Mouse (Mus musculus): Measurements from ENCODE around the gene Osbpl5. TPM values are rescaled to one million over a fixed set of nuclear protein-coding genes. Genes with fewer than 3 reads are reported as not detected.
A peak's percentile ranks its signal among the peaks of the same experiment; 100 is the strongest.
"Not testable (repeated sequence)": the region's sequence is repeated elsewhere in the genome, so short reads cannot be mapped to it uniquely, and the experiment has no call there.

Gene Osbpl5
- polyA plus RNA-seq, 1 experiment from 2014 or later = 63.2 TPM

GRCm38 (mm10) chr7:143666427-143667311 is 90.1 kb downstream of the Osbpl5 start:
- H3K36me3 ChIP-seq = no peaks in the 10 kb centered on the region
- no peak overlapping the region for H3K9ac ChIP-seq
- ATAC-seq (ENCODE audit: insufficient number of reproducible peaks, low FRiP score, low TSS enrichment, low read depth) = no peak
- H3K27ac ChIP-seq = no peak overlapping the region
- no peak overlapping the region for H3K4me2 ChIP-seq
- H3K27me3 ChIP-seq = no peaks in the 10 kb centered on the region
- no peaks in the 10 kb centered on the region for H3K4me1 ChIP-seq
- no peaks in the 10 kb centered on the region for H3K9me3 ChIP-seq
- no peak overlapping the region for H3K4me3 ChIP-seq

DNA sequence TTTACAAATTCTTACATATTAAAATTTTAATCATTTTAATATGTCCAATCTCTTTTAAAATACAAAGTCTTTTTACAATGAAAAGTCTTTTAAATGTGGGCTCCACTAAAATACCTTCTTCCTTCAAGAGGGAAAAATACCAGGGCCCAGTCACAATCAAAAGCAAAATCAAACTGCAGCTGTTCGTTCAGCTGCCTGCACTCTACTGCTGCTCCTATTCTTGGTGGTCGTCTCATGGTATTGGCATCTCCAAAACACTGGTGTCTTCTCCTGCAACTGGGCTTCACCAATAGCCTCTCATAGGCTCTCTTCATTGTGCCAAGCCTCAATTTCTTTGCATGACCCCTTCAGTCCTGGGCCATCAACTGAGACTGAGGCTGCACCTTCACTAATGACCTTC is 93.3 kb downstream of the Osbpl5 start:
- Histone ChIP-seq H3K4me3 (no peak overlapping the region), H3K9me3 (no peaks in the 10 kb centered on the region), H3K9ac (no peak overlapping the region), H3K4me2 (no peak overlapping the region), H3K27me3 (no peaks in the 10 kb centered on the region), H3K36me3 (no peaks in the 10 kb centered on the region), H3K27ac (no peak overlapping the region), H3K4me1 (no peaks in the 10 kb centered on the region)
- ATAC-seq (ENCODE audit: insufficient number of reproducible peaks, low FRiP score, low TSS enrichment, low read depth) = no peak
- 70% methylated on average over 2 of the region's 2 CpGs for WGBS

DNA sequence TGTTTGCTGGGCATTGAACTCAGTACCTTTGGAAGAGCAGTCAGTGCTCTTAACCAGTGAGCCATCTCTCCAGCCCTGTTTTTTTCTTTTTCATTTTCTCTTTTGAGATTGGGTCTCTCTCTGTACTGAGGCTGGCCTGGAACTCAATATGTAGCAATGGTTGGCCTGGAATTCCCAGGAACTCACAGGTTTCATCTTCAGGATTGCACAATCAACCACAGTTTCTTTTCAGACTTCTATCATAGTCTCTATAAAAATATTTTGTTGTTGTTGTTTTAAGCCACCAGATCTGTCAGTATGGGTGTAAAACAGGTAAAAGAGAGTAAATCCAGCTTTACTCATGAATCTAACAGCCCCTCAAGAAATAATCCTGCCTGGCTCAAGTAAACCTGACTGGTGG is 96.0 kb downstream of the Osbpl5 start:
- Histone ChIP-seq H3K4me3 (no peak overlapping the region), H3K36me3 (no peaks in the 10 kb centered on the region), H3K4me2 (no peak overlapping the region), H3K9ac (no peak overlapping the region), H3K9me3 (no peaks in the 10 kb centered on the region), H3K4me1 (no peaks in the 10 kb centered on the region), H3K27me3 (no peaks in the 10 kb centered on the region), H3K27ac (no peak overlapping the region)
- ATAC-seq (ENCODE audit: insufficient number of reproducible peaks, low FRiP score, low TSS enrichment, low read depth) = no peak

DNA sequence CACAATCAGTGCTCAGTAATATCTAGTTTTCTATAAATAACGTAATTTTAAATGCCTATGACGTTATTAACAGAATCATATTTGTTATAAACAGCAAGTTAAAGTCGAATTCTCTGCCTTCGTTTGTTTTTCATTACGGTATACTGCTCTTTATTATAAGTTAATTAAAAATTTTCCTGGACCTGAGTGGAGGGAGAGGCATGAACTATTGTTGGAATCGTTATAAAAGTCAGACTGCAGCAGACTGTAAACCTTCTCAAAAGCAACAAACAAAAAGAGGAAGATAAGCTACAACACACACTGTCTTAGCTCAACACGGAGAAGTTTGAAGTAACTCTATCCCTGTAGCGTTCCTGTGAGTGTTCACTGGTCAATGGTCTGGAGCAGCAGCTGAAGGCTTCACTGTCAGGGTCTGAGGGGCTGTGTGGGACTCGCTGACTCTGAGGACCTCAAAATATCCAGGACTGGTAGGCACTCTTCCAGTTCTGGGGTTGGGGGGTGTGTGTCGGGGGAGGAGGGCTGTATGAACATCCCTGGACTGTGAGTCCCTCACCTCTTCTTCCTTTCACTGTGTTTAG is 106.9 kb downstream of the Osbpl5 start:
- 54% methylated on average over 10 of the region's 10 CpGs for WGBS
- not testable (repeated sequence) for H3K9me3 ChIP-seq; H3K4me1 ChIP-seq; H3K9ac ChIP-seq; H3K27me3 ChIP-seq; ATAC-seq (ENCODE audit: insufficient number of reproducible peaks, low FRiP score, low TSS enrichment, low read depth); H3K27ac ChIP-seq; H3K36me3 ChIP-seq
- H3K4me3 ChIP-seq = peak overlapping the region; percentile 64
- H3K4me2 ChIP-seq = peak overlapping the region; percentile 91; the same call in 1 of the 2 replicates

GRCm38 (mm10) chr7:143649034-143649768 is 107.6 kb downstream of the Osbpl5 start, which contains the start of gene Tnfrsf22:
Tnfrsf22 (minus strand) TSS chr7:143649661.
- Histone ChIP-seq H3K4me3 (peak within 1 kb of the TSS; percentile 64), H3K27ac (no peak within 1 kb of the TSS), H3K27me3 (no peaks in the 10 kb centered on the region), H3K9me3 (no peaks in the 10 kb centered on the region), H3K36me3 (no peaks in the 10 kb centered on the region), H3K9ac (peak within 1 kb of the TSS; percentile 42), H3K4me1 (no peaks in the 10 kb centered on the region), H3K4me2 (peak within 1 kb of the TSS; percentile 91)
- 2% methylated on average over 39 of the region's 39 CpGs for WGBS
- peak; percentile 80 for ATAC-seq (ENCODE audit: insufficient number of reproducible peaks, low FRiP score, low TSS enrichment, low read depth)

- H3K36me3 ChIP-seq; H3K4me1 ChIP-seq; ATAC-seq (ENCODE audit: insufficient number of reproducible peaks, low FRiP score, low TSS enrichment, low read depth); H3K4me2 ChIP-seq; H3K27ac ChIP-seq; H3K4me3 ChIP-seq; H3K9me3 ChIP-seq; H3K27me3 ChIP-seq; H3K9ac ChIP-seq: not testable (repeated sequence)
- WGBS = 89% methylated on average over 2 of the region's 2 CpGs
These were observed 112.8 kb downstream of the Osbpl5 start for GRCm38 (mm10) chr7:143643949-143644348.

Small RNA genes lying within 50 kb of the gene (microRNA-seq; reads per million reads assigned to microRNA genes)
- gene Gm22064 = not detected

Other genes with a start within 250 kb of the Osbpl5 start
- 211 and 215 TPM in 2 replicates for gene Nap1l4, start 207.9 kb downstream of the Osbpl5 start, polyA plus RNA-seq (2015; fragmentation: Nextera tagmentation; extraction: Ambion mirVana)
- gene Cars, start 156.9 kb downstream of the Osbpl5 start, polyA plus RNA-seq (2015; fragmentation: Nextera tagmentation; extraction: Ambion mirVana) = 61.9 and 69.5 TPM in 2 replicates
- gene Tnfrsf26, start 128.3 kb downstream of the Osbpl5 start, polyA plus RNA-seq (2015; fragmentation: Nextera tagmentation; extraction: Ambion mirVana) = 1.1 TPM in 2 replicates
- 8.8 and 9.2 TPM in 2 replicates for gene Tnfrsf22, start 107.3 kb downstream of the Osbpl5 start, polyA plus RNA-seq (2015; fragmentation: Nextera tagmentation; extraction: Ambion mirVana)
- gene Tnfrsf23, start 71.1 kb downstream of the Osbpl5 start, polyA plus RNA-seq (2015; fragmentation: Nextera tagmentation; extraction: Ambion mirVana) = 5.0 and 7.3 TPM in 2 replicates
- gene Mrgprg, start 10.0 kb upstream of the Osbpl5 start, polyA plus RNA-seq (2015; fragmentation: Nextera tagmentation; extraction: Ambion mirVana) = not detected in 2 replicates
- 1.6 and 2.1 TPM in 2 replicates for gene Mrgpre, start 27.5 kb upstream of the Osbpl5 start, polyA plus RNA-seq (2015; fragmentation: Nextera tagmentation; extraction: Ambion mirVana)
- 6.6 and 6.7 TPM in 2 replicates for gene Nadsyn1, start 65.9 kb upstream of the Osbpl5 start, polyA plus RNA-seq (2015; fragmentation: Nextera tagmentation; extraction: Ambion mirVana)
- gene Dhcr7, start 66.2 kb upstream of the Osbpl5 start, polyA plus RNA-seq (2015; fragmentation: Nextera tagmentation; extraction: Ambion mirVana) = 45.2 and 46.8 TPM in 2 replicates
- gene Gm498, start 109.9 kb upstream of the Osbpl5 start, polyA plus RNA-seq (2015; fragmentation: Nextera tagmentation; extraction: Ambion mirVana) = not detected in 2 replicates
- 0.17 and 0.19 TPM in 2 replicates for gene Shank2, start 244.9 kb upstream of the Osbpl5 start, polyA plus RNA-seq (2015; fragmentation: Nextera tagmentation; extraction: Ambion mirVana)